Mouse (Mus musculus) brown adipose tissue, adult 24 weeks (tissue): ENCODE measurements around the gene Cfap43. TPM values are rescaled to one million over a fixed set of nuclear protein-coding genes. Genes with fewer than 3 reads are reported as not detected.

Experiments used
- H3K27ac ChIP-seq: fragments of 200-500 bp; replicated peaks from 2 replicates; pipeline ENCODE4 v1.5.1; 2012; ENCODE audit warnings: low read depth, mild to moderate bottlenecking, low read length
- H3K4me1 ChIP-seq: fragments of 200-500 bp; 2 replicates; pipeline ENCODE4 v1.6.1; 2012; ENCODE audit warnings: low read length, mixed read lengths; ENCODE audit not compliant: control insufficient read depth, insufficient read depth, insufficient read length
- H3K4me3 ChIP-seq: fragments of 200-500 bp; 2 replicates; pipeline ENCODE4 v1.5.1; 2012; ENCODE audit warnings: low read depth, mild to moderate bottlenecking, low read length, moderate library complexity; ENCODE audit not compliant: insufficient read depth
- polyA plus RNA-seq: library from polyadenylated mRNA; stranded (reverse); fragments of >200 nt; gene quantifications from 2 replicates; pipeline ENCODE4 v1.2.4, GENCODE M21; 2012; ENCODE audit not compliant: missing spikeins, insufficient read depth, insufficient read length

The Cfap43 gene
- polyA plus RNA-seq, 1 experiment: not detected

DNA sequence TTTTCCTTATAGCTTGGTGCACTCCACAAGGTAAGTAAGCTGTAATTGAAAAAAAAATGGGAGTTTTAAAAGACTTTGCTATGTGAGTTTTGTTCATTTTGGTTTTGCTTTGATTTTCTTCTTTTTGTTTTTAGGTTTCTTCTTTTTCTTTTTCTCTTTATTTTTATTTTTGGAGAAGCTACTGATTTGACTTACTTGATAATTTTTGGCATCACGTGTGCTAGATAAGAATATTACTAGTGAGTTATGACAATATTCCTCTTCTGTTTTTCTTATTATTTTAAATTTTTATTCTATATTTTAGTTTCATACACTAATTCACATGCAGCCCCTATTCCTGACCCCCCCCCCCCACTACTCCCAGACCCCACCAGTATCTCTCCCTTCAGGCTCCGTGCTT is 7.9 kb upstream of the Cfap43 start:
- H3K27ac ChIP-seq: no peak overlapping the region

GRCm38 (mm10) chr19:47925819-47926218 is 6.7 kb upstream of the Cfap43 start:
- Histone ChIP-seq H3K27ac (peak overlapping the region; percentile 27; the same call in 1 of the 2 replicates), H3K4me3 (no peak overlapping the region), H3K4me1 (peaks cover 7% of the 10 kb centered on the region; the same call in 1 of the 2 replicates)

More for the DNA sequence above, 7.9 kb upstream of the Cfap43 start:
- Histone ChIP-seq H3K4me1 (peaks cover 7% of the 10 kb centered on the region; the same call in 1 of the 2 replicates), H3K4me3 (no peak overlapping the region)

DNA sequence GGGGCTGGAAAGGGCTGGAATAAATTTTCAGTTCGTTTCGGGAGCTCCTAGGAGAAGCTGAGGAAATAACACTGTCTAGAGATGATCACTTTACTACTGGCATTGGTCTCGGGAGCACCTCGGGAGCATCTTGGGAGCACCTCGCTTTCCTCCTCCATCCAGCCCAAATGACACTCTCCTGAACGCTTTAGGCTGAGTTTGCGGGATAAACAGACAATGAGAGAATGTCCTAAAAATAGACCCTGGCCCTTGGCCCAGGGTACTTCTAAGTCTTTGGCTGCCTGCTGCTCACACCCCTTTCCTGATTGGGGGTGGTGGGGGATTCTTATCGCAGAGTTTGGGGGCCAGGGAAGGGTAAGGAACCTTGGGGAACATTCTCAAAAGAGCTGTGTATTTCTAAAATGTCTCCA is 884 bp upstream of the Cfap43 start:
- H3K27ac ChIP-seq: peak overlapping the region; percentile 93
- peaks cover 5% of the 10 kb centered on the region for H3K4me1 ChIP-seq
- peak overlapping the region; percentile 89 for H3K4me3 ChIP-seq

DNA sequence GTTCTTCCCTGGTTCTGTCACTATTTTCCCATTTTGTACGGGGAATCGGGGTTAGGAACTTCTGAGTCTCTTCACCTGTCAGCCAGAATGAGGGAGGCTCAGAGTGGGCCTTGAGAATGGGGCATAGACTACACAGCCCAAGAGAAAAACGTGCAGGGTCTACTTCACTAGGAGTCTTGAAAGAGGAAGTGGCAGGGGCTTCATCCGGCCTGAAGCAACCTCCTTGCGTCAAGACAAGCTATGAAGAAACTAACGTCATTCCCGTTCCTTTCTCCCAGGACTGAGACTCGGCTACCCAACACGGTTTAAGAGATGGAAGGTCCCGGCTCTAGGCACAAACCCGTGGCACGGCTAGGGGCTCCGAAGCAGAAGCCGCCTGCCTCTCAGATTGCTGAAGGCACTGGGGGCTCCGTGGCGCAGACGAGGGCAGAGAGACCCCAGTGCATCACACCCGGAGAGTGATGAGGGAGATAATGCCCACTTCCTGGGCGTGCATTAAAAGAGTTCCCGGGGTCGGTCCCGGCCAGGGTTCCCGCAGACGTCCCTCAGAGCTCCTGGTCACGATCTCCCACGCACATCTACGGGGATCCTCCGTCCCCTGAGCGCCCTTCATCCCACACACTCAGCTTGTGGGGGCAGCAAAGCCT is 509 bp downstream of the Cfap43 start:
- peak overlapping the region; percentile 74 for H3K27ac ChIP-seq

DNA sequence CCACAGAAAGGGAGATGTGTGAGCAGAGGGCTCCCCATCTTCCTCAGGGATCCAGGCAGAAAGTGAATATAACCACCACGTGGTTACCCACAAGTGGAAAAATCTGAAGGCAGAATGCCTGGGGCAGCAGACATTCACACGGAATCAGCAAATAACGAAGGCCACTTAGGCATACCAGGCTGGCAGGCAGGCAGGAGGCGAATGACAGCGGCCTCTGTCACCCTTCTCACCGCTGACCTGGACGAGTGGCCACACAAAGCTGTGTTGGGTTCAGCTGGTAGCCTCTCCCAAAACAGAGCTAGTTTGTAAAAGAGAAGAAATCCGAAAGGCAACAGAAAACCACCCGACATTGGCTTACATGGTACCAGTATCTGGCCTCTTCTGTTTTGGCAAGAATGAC is 1.1 kb downstream of the Cfap43 start:
- Histone ChIP-seq H3K27ac (peak overlapping the region; percentile 27; the same call in 1 of the 2 replicates), H3K4me1 (peaks cover 5% of the 10 kb centered on the region)

More for the DNA sequence above, 509 bp downstream of the Cfap43 start:
- Histone ChIP-seq H3K4me1 (peaks cover 5% of the 10 kb centered on the region), H3K4me3 (peak overlapping the region; percentile 89)

DNA sequence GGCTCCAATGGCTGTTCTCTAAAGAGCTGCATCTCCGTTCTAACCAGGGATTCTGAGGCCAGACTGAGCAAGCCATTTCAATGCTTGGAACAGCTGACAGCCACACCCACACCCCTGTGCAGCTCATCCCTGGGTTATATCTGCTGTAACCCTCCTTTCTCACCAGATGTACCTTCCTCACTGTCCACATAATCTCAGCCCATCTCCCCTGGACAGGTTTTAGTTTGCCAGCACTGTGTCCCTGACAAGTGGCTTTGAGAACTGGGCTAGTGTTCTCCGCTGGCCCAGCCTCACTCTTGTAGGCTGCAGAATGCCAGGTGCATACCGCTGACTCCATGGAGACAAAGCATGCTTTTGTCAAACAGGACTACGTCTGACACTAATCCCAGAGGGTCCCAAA is 1.7 kb downstream of the Cfap43 start:
- Histone ChIP-seq H3K4me3 (0 out of 2 replicates have a peak overlapping the region, but pooled peaks have one; percentile 89), H3K27ac (no peak overlapping the region), H3K4me1 (peaks cover 5% of the 10 kb centered on the region)

More for the DNA sequence above, 1.1 kb downstream of the Cfap43 start:
- H3K4me3 ChIP-seq: peak overlapping the region; percentile 89

DNA sequence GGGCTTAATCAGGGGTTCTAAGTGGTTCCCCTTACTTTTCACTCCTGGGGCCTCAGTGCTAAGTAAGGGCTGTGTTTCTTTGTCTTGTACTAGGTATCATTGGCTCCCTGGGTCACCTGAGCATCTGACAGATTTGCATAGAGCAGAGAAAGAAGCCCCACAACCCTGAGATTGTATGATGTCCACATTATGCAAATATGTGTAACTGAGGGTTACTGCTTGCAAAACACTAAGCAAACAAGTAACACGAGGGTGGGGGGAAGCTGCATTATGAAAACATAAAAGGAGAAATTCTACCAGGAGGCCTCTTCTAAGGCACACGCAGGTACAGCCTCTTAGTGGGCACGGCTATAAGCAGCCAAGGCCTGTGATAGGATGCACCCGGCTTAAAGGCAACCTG is 3.8 kb downstream of the Cfap43 start:
- Histone ChIP-seq H3K4me3 (no peak overlapping the region), H3K27ac (no peak overlapping the region), H3K4me1 (peaks cover 5% of the 10 kb centered on the region)

- no peak overlapping the region for H3K27ac ChIP-seq
- no peak overlapping the region for H3K4me3 ChIP-seq
- H3K4me1 ChIP-seq: peaks cover 7% of the 10 kb centered on the region
Observed at GRCm38 (mm10) chr19:47914191-47914590, 4.9 kb downstream of the Cfap43 start.

- peaks cover 7% of the 10 kb centered on the region for H3K4me1 ChIP-seq
- no peak overlapping the region for H3K27ac ChIP-seq
- H3K4me3 ChIP-seq: no peak overlapping the region
Observed at GRCm38 (mm10) chr19:47913344-47913743, 5.7 kb downstream of the Cfap43 start.

- H3K27ac ChIP-seq: no peak overlapping the region
- peaks cover 4% of the 10 kb centered on the region; the same call in 1 of the 2 replicates for H3K4me1 ChIP-seq
- no peak overlapping the region for H3K4me3 ChIP-seq
Observed at GRCm38 (mm10) chr19:47910751-47911150, 8.3 kb downstream of the Cfap43 start.

GRCm38 (mm10) chr19:47910117-47910618 is 8.9 kb downstream of the Cfap43 start:
- H3K4me1 ChIP-seq: peaks cover 5% of the 10 kb centered on the region; the same call in 1 of the 2 replicates
- H3K4me3 ChIP-seq: no peak overlapping the region
- H3K27ac ChIP-seq: no peak overlapping the region

- Histone ChIP-seq H3K27ac (no peak overlapping the region), H3K4me1 (peaks cover 5% of the 10 kb centered on the region; the same call in 1 of the 2 replicates), H3K4me3 (no peak overlapping the region)
Observed at GRCm38 (mm10) chr19:47909387-47910116, 9.5 kb downstream of the Cfap43 start.

GRCm38 (mm10) chr19:47908961-47909371 is 10.1 kb downstream of the Cfap43 start:
- no peak overlapping the region for H3K4me3 ChIP-seq
- H3K4me1 ChIP-seq: peaks cover 5% of the 10 kb centered on the region; the same call in 1 of the 2 replicates
- H3K27ac ChIP-seq: no peak overlapping the region

GRCm38 (mm10) chr19:47907596-47907995 is 11.5 kb downstream of the Cfap43 start:
- Histone ChIP-seq H3K27ac (no peak overlapping the region), H3K4me1 (peaks cover 16% of the 10 kb centered on the region), H3K4me3 (no peak overlapping the region)

DNA sequence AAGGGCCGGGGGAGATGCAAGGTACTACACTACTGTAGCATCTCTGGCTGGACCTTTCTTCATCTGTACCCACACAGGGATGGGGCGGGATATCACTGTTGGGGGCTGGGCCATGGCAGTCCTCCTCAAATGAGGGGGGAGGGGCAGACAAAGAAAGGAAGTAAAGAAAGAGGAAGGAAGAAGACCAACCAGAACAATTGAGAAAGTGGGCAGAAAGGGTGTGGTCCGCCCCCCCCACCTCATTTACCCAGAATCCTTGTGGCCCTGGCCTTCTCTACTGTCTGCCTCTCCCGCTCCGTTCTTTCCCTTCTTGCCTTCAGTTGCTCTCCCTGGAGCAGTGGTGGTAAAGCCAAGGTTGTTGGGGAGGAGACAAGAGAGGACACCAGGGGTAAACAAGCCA is 13.5 kb downstream of the Cfap43 start:
- H3K4me1 ChIP-seq: peaks cover 25% of the 10 kb centered on the region
- no peak overlapping the region for H3K27ac ChIP-seq
- no peak overlapping the region for H3K4me3 ChIP-seq
